Mouse (Mus musculus) forebrain, postnatal 0 days (tissue): ENCODE measurements at regions not wholly inside any gene's neighbourhood (a gene's known extent, or its start where the extent isn't known, plus 50 kb on each side); places are given as distances from the start of the nearest gene placed in this dataset.
A peak's percentile ranks its signal among the peaks of the same experiment; 100 is the strongest.

Experiments
- ATAC-seq: fragments of 200-750 bp; cut with Nextera tagmentation; 2 replicates; pipeline ENCODE4 v1.8.0; 2017; ENCODE audit warnings: mild to moderate bottlenecking, moderate library complexity
- DNase-seq: peaks from one replicate; pipeline ENCODE4 v3.0.0-alpha.2; 2015
- H3K27ac ChIP-seq: fragments of 300-500 bp; sonication (generic); 2 replicates; pipeline ENCODE4 v1.5.1; 2014; ENCODE audit warnings: low read depth, mild to moderate bottlenecking, antibody characterized with exemption, low read length, moderate library complexity, mixed read lengths
- H3K27me3 ChIP-seq: fragments of 300-500 bp; sonication (generic); 2 replicates; pipeline ENCODE4 v1.6.1; 2014; ENCODE audit warnings: mild to moderate bottlenecking, low read length, mixed read lengths; ENCODE audit not compliant: insufficient read depth
- H3K36me3 ChIP-seq: fragments of 300-500 bp; sonication (generic); 2 replicates; pipeline ENCODE4 v1.6.1; 2014; ENCODE audit warnings: mild to moderate bottlenecking, moderate library complexity; ENCODE audit not compliant: insufficient read depth
- H3K4me1 ChIP-seq: fragments of 300-500 bp; sonication (generic); 2 replicates; pipeline ENCODE4 v1.6.1; 2014; ENCODE audit warnings: antibody characterized with exemption; ENCODE audit not compliant: insufficient read depth
- H3K4me2 ChIP-seq: fragments of 300-500 bp; sonication (generic); 2 replicates; pipeline ENCODE4 v1.6.1; 2014; ENCODE audit warnings: low read depth, mild to moderate bottlenecking, moderate library complexity
- H3K4me3 ChIP-seq: fragments of 300-500 bp; sonication (generic); 2 replicates; pipeline ENCODE4 v1.5.1; 2014; ENCODE audit warnings: low read depth, low read length, mixed read lengths
- H3K9ac ChIP-seq: fragments of 300-500 bp; sonication (generic); 2 replicates; pipeline ENCODE4 v1.6.1; 2014; ENCODE audit warnings: mild to moderate bottlenecking
- H3K9me3 ChIP-seq: fragments of 300-500 bp; sonication (generic); 2 replicates; pipeline ENCODE4 v1.6.1; 2016; ENCODE audit warnings: low read length
- CTCF ChIP-seq: sonication (generic); IDR thresholded peaks from 2 replicates; pipeline ENCODE4 v1.5.1; 2016; ENCODE audit warnings: antibody characterized with exemption, control low read depth, low read depth
- WGBS: fragments of 180-500 bp; shearing (Covaris S2); extraction: QIAGEN DNeasy Blood & Tissue Kit; methylation state at CpG from one replicate; pipeline ENCODE4 v1.1.7; 2014; 5-methylcytosine and 5-hydroxymethylcytosine counted together

DNA sequence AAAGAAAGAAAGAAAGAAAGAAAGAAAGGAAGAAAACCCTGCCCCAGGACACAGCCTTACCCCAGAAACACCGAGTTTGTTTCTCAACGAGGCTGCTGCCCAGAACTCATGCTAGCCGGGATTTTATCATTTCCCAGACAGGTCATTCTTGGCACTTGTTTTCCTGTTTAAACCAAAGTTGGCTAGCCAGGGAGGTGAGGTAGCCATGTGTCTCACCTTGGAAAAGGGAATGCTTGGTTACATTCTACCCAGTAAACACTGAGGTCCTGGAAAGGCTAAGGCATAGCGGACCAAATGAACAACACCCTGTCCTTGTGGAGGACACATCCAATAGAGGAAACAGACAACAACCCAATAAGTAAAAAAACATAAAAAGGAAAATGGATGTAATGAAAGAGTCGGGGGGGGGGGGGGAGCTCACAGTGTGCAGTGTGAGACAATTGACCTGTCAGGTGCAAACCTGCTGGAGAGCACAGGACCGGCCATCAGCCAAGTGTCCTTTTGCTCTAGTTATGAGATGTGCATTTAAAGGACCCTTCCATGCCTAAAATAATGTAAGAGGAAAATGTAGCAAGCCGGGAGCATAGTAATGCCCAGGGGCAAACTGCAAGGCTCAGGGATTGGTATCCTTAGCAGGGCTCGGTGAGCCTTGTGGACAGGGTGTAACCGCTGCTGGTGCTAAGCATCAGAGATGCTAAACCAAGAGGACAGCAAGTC, 78.2 kb upstream of the Fzd7 start:
- Histone ChIP-seq H3K4me3 (no peak overlapping the region), H3K27ac (no peak overlapping the region), H3K9me3 (no peaks in the 10 kb centered on the region), H3K9ac (no peak overlapping the region), H3K4me1 (no peaks in the 10 kb centered on the region), H3K27me3 (no peaks in the 10 kb centered on the region), H3K4me2 (no peak overlapping the region), H3K36me3 (no peaks in the 10 kb centered on the region)
- 87% methylated on average over 9 of the region's 9 CpGs for WGBS
- ATAC-seq (no peak), DNase-seq (no peak)
- TF ChIP-seq CTCF: no peak

DNA sequence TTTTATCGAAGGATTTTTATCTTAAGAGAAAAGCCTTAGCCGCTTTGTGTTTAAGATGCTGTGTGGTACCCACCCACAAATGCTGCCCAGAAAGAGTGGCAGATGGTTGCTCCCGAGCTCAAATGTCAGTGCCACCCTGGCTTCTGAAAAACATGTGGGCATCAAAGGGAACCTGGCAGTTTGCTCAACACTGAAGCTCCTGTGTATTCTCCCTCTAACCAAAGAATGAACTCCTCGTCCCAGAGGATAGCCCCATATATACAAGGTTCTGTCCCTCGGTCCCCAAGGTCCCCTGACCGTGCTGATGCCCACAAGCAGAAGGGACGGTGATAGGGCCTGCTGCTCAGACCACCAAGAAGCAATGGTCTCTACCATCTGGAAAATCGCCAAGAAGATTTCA, 76.9 kb upstream of the Fzd7 start:
- H3K9ac ChIP-seq: no peak overlapping the region
- H3K4me3 ChIP-seq: no peak overlapping the region
- ATAC-seq (no peak), DNase-seq (no peak)
- no peaks in the 10 kb centered on the region for H3K9me3 ChIP-seq
- no peak for TF ChIP-seq CTCF
- no peaks in the 10 kb centered on the region for H3K4me1 ChIP-seq
- H3K4me2 ChIP-seq: no peak overlapping the region
- no peak overlapping the region for H3K27ac ChIP-seq
- no peaks in the 10 kb centered on the region for H3K27me3 ChIP-seq
- no peaks in the 10 kb centered on the region for H3K36me3 ChIP-seq
- WGBS: 62% methylated on average over 8 of the region's 8 CpGs

DNA sequence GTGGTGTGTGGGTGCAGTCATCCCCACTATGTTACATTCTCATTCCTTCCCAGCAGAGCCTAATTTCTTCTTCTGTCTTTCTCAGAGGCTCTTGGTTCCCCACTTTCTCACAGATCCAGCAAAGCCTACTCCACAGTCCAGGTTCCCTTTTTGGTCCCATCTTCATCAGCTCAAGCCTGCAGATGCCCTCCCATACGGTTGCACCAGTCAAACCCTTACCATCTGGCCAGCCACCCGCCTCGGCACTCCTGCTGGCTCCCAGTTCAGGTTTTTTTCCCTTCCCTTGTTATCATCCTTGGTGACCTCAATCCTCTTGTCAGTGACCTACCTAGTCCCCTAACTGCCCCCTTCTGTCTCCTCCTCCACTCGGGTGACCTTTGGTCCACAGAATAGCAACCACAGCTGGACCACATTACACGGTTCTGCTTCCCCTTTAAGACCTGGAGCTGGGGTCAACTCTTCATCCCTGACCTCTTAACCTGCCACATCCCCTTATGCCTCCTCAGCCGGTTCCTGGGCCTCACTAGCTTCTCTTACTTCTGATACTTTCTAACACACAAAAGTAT, 75.4 kb upstream of the Fzd7 start:
- ATAC-seq (no peak), DNase-seq (no peak)
- Histone ChIP-seq H3K4me3 (no peak overlapping the region), H3K4me1 (no peaks in the 10 kb centered on the region), H3K36me3 (no peaks in the 10 kb centered on the region), H3K27me3 (no peaks in the 10 kb centered on the region), H3K4me2 (no peak overlapping the region), H3K9me3 (no peaks in the 10 kb centered on the region), H3K9ac (no peak overlapping the region), H3K27ac (no peak overlapping the region)
- TF ChIP-seq CTCF: no peak
- WGBS: 45% methylated on average over 6 of the region's 6 CpGs

DNA sequence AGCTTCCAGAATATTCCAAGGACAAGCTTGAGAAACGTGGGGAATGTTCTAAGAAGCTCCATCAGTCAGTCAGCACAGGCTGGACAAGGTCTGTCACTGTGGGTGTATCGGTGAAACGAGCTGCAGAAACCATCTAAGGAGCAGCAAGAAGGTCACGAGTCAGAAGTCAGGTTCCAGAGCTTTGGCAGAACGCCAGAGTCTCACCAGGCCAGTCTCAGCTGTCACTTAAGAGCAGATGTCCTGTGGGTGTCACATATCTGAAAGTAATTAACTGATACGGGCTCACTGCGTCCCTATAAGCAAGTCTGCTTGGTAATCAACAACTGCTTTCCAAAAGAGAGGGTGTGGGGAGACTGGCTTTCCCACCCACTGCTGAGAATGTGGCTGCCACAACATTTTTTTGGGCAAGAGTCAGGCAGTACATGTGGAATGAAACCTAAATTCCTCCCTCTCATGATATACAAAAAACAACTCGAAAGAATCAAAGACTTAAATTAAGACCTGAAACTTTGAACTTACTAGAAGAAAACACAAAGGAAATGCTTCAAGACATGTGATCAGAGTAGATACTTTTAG, 72.6 kb upstream of the Fzd7 start:
- H3K36me3 ChIP-seq: no peaks in the 10 kb centered on the region
- no peak overlapping the region for H3K9ac ChIP-seq
- H3K4me2 ChIP-seq: no peak overlapping the region
- H3K27me3 ChIP-seq: no peaks in the 10 kb centered on the region
- no peaks in the 10 kb centered on the region for H3K4me1 ChIP-seq
- WGBS: 51% methylated on average over 8 of the region's 8 CpGs
- H3K4me3 ChIP-seq: no peak overlapping the region
- H3K9me3 ChIP-seq: no peaks in the 10 kb centered on the region
- TF ChIP-seq CTCF: no peak
- no peak overlapping the region for H3K27ac ChIP-seq
- DNase-seq: no peak
- no peak for ATAC-seq

DNA sequence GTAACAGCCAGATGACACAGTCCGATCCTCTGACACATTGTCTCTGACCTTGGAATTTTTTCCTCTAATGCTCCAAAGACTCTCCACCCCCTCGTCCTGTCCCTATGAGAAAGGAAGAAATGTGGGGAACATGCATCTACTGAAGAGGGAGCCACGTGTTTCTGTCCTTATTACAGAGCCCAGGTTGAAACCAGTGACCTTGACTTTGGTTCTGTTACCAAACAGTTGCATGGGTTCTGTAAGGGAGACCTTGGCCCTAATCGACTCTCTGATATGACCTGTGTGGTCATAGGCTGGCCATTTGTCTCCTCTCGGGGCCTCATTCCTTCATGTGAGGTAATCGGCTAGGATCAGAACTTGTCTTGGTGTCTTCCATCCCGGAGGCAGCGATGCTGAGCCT, 69.0 kb upstream of the Fzd7 start:
- no peaks in the 10 kb centered on the region for H3K27me3 ChIP-seq
- no peak overlapping the region for H3K9ac ChIP-seq
- DNase-seq (no peak), ATAC-seq (no peak)
- H3K4me3 ChIP-seq: no peak overlapping the region
- no peaks in the 10 kb centered on the region; the same call in 1 of the 2 replicates for H3K4me1 ChIP-seq
- WGBS: 96% methylated on average over 8 of the region's 8 CpGs
- no peak overlapping the region for H3K27ac ChIP-seq
- no peak for TF ChIP-seq CTCF
- no peaks in the 10 kb centered on the region for H3K36me3 ChIP-seq
- H3K4me2 ChIP-seq: no peak overlapping the region
- H3K9me3 ChIP-seq: no peaks in the 10 kb centered on the region

DNA sequence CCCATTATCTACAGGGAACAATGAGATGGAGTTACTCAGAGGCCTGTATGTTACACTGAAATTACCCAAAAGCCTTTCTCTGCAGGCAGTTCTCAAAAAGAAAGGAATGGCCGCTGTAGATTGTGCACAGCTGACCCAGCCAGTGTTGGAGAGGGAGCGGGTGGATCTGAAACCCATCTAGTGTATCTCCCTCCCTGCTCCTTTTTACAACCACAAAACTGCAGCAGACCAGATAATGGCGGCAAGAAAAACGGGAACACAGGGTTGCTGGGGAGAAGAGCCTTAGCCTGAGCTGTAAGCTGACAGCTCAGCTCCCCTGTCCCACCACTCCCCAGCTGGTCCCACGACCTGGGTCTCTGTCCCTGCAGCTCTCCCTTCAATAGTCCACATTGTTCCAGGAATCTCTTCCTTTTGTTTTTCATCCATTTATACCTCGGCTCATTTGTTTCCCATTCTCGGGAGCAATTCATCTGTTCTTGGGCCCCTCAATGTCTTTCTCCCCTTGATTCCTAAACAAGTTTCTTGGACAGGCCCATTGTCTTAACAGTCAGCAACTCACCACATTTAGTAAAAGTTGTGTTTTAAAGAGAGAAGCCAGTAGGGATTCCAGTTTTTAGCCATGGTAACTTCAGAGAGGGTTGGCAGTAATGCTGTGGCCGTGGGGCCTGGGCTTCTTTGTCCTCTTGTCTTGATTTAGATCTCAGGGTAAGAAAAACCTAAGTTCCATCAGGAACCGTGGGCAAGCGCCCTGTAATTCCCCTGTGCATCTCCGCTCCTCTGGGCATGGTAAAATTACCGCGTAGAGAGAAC, 67.6 kb upstream of the Fzd7 start:
- Histone ChIP-seq H3K4me2 (no peak overlapping the region), H3K9ac (no peak overlapping the region), H3K4me3 (no peak overlapping the region), H3K36me3 (no peaks in the 10 kb centered on the region), H3K27me3 (no peaks in the 10 kb centered on the region), H3K4me1 (no peaks in the 10 kb centered on the region; the same call in 1 of the 2 replicates), H3K9me3 (no peaks in the 10 kb centered on the region), H3K27ac (no peak overlapping the region)
- ATAC-seq (no peak), DNase-seq (no peak)
- WGBS: 52% methylated on average over 13 of the region's 13 CpGs
- TF ChIP-seq CTCF: no peak

DNA sequence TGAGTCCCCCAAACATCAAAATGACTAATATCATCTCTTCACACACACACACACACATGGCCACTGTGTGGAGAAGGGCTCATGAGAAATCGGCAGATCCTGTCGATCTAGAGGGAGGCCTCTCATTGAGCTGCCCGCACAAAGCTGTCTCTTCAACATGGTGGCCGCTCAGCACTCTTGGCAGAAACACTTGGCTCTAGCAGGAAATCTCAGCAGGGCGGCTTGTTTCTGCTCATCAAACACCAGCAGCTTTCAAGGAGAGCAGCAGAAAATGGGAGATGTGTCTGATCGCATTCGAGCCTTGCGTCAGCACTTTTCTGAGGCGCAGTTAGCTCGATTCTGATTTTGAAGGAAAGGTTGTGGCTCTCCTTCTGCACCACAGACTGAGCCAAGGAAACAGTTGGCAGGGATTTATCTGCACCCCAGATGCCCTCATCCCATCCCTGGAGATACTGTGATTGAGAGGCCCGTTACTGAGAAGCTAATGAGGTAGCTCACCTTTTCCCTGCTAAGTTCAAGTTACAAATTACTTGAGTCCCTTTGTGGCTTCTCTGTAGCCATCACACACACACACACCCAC, 66.4 kb upstream of the Fzd7 start:
- Histone ChIP-seq H3K9me3 (no peaks in the 10 kb centered on the region), H3K4me2 (no peak overlapping the region), H3K36me3 (no peaks in the 10 kb centered on the region), H3K4me3 (no peak overlapping the region), H3K27me3 (no peaks in the 10 kb centered on the region), H3K4me1 (no peaks in the 10 kb centered on the region; the same call in 1 of the 2 replicates), H3K27ac (no peak overlapping the region; the same call in 1 of the 2 replicates), H3K9ac (no peak overlapping the region)
- no peak for TF ChIP-seq CTCF
- WGBS: 49% methylated on average over 11 of the region's 11 CpGs
- ATAC-seq: peak; percentile 78
- peak; percentile 51 for DNase-seq
